Mouse (Mus musculus) cerebellum, adult 8-10 months (tissue): ENCODE results near the gene Bad.

Experiments
- DNase-seq: peaks from one replicate; pipeline ENCODE4 v3.0.0; 2022

Gene Bad

GRCm38 (mm10) chr19:6936299-6936698, 5.4 kb upstream of the Bad start:
- no peak for DNase-seq

- peak; percentile 73 for DNase-seq
These were observed 3.9 kb upstream of the Bad start for GRCm38 (mm10) chr19:6937541-6938465.

- peak; percentile 41 for DNase-seq
These were observed 2.3 kb upstream of the Bad start for GRCm38 (mm10) chr19:6939106-6940002.

- DNase-seq, result peak; percentile 52
These were observed 987 bp upstream of the Bad start for GRCm38 (mm10) chr19:6940396-6941351.

GRCm38 (mm10) chr19:6942249-6942691, 609 bp downstream of the Bad start, which contains the start of gene Gpr137:
Gpr137 (minus strand) TSS chr19:6942480.
- DNase-seq, result peak; percentile 93

- no peak for DNase-seq
These were observed 1.1 kb downstream of the Bad start for GRCm38 (mm10) chr19:6942764-6943163.

- no peak for DNase-seq
These were observed 2.0 kb downstream of the Bad start for GRCm38 (mm10) chr19:6943709-6944108.

GRCm38 (mm10) chr19:6947742-6948141, 6.1 kb downstream of the Bad start:
- DNase-seq, result no peak

GRCm38 (mm10) chr19:6948186-6948585, 6.5 kb downstream of the Bad start:
- DNase-seq, result peak; percentile 66

- DNase-seq, result no peak
These were observed 7.9 kb downstream of the Bad start for GRCm38 (mm10) chr19:6949532-6949931.

GRCm38 (mm10) chr19:6949951-6950350, 8.3 kb downstream of the Bad start:
- DNase-seq, result no peak

GRCm38 (mm10) chr19:6950613-6951153, 9.0 kb downstream of the Bad start:
- DNase-seq, result peak; percentile 62

GRCm38 (mm10) chr19:6951381-6951968, 9.8 kb downstream of the Bad start:
- DNase-seq, result peak; percentile 88

- DNase-seq, result peak; percentile 78
These were observed 10.5 kb downstream of the Bad start for GRCm38 (mm10) chr19:6951994-6952711.

- no peak for DNase-seq
These were observed 11.0 kb downstream of the Bad start for GRCm38 (mm10) chr19:6952712-6953037.

- DNase-seq, result no peak
These were observed 12.4 kb downstream of the Bad start for GRCm38 (mm10) chr19:6954046-6954445.

GRCm38 (mm10) chr19:6955424-6955823, 13.8 kb downstream of the Bad start:
- DNase-seq, result no peak

GRCm38 (mm10) chr19:6956461-6956860, 14.8 kb downstream of the Bad start:
- DNase-seq, result no peak

GRCm38 (mm10) chr19:6968491-6969271, 27.0 kb downstream of the Bad start:
- no peak for DNase-seq

- DNase-seq, result no peak
These were observed 27.6 kb downstream of the Bad start for GRCm38 (mm10) chr19:6969291-6969664.
